Mouse (Mus musculus) C2C12 (cell line): ENCODE data around the gene Csad. TPM values are rescaled to one million over a fixed set of nuclear protein-coding genes. Genes with fewer than 3 reads are reported as not detected.

Experiments
- H3K27me3 ChIP-seq: one replicate; pipeline ENCODE4 v1.6.1; 2011; ENCODE audit not compliant: control insufficient read depth, insufficient read depth, insufficient read length
- H3K36me3 ChIP-seq: one replicate; pipeline ENCODE4 v1.6.1; 2011; ENCODE audit not compliant: control insufficient read depth, insufficient read depth
- H3K4me3 ChIP-seq: one replicate; pipeline ENCODE4 v1.5.1; 2011; ENCODE audit warnings: mild to moderate bottlenecking, control low read depth; ENCODE audit not compliant: poor library complexity, insufficient read depth, severe bottlenecking
- H3K79me2 ChIP-seq: one replicate; pipeline ENCODE4 v1.6.1; 2011; ENCODE audit not compliant: control insufficient read depth, insufficient read depth
- H3K79me3 ChIP-seq: one replicate; pipeline ENCODE4 v1.6.1; 2011; ENCODE audit warnings: low read depth, control low read depth
- H3ac ChIP-seq: one replicate; pipeline ENCODE3; 2011; ENCODE audit warnings: low read depth; ENCODE audit not compliant: control insufficient read depth, insufficient read length
- CEBPB ChIP-seq: IDR thresholded peaks from one replicate; pipeline ENCODE4 v1.6.1; 2011; ENCODE audit warnings: low read depth, mild to moderate bottlenecking, control low read depth, moderate library complexity
- CTCF ChIP-seq: IDR thresholded peaks from one replicate; pipeline ENCODE4 v1.5.1; 2011; ENCODE audit not compliant: control insufficient read depth, insufficient read depth, insufficient read length
- FOSL1 ChIP-seq: IDR thresholded peaks from one replicate; pipeline ENCODE4 v1.8.0; 2011; ENCODE audit warnings: mild to moderate bottlenecking, low read length; ENCODE audit not compliant: poor library complexity, insufficient read depth, severe bottlenecking
- MAX ChIP-seq: IDR thresholded peaks from one replicate; pipeline ENCODE4 v1.6.1; 2011; ENCODE audit warnings: mild to moderate bottlenecking, control low read depth
- MYOD1 ChIP-seq: IDR thresholded peaks from one replicate; pipeline ENCODE4 v1.6.1; 2011; ENCODE audit warnings: low read depth; ENCODE audit not compliant: control insufficient read depth, insufficient read length
- MYOG ChIP-seq: IDR thresholded peaks from one replicate; pipeline ENCODE4 v1.6.1; 2011; ENCODE audit not compliant: control insufficient read depth, insufficient read length; ENCODE audit errors: extremely low read depth
- USF1 ChIP-seq: IDR thresholded peaks from one replicate; pipeline ENCODE4 v1.6.1; 2011; ENCODE audit warnings: low read depth, mild to moderate bottlenecking, control low read depth, moderate library complexity
- long read RNA-seq, 2 experiments: library from polyadenylated mRNA; unstranded; transcript quantifications; one replicate each; pipeline ENCODE4 v2.0.0; 2019 to 2020
- polyA plus RNA-seq: library from polyadenylated mRNA; unstranded; fragments of >200 nt; fragmentation: generic; extraction: Trizol; gene quantifications from one replicate; pipeline ENCODE4 v1.2.1, GENCODE M21; 2012; ENCODE audit warnings: missing spikeins

Gene Csad
- 26.4 TPM for polyA plus RNA-seq
- long read RNA-seq, experiment 1, partial matches to known transcripts = 4 of 31 reads
- long read RNA-seq, experiment 1, other reads (novel, unspliced or antisense) = 27 of 31 reads
- long read RNA-seq, experiment 2, partial matches to known transcripts = 7 of 98 reads
- long read RNA-seq, experiment 2, other reads (novel, unspliced or antisense) = 91 of 98 reads

DNA sequence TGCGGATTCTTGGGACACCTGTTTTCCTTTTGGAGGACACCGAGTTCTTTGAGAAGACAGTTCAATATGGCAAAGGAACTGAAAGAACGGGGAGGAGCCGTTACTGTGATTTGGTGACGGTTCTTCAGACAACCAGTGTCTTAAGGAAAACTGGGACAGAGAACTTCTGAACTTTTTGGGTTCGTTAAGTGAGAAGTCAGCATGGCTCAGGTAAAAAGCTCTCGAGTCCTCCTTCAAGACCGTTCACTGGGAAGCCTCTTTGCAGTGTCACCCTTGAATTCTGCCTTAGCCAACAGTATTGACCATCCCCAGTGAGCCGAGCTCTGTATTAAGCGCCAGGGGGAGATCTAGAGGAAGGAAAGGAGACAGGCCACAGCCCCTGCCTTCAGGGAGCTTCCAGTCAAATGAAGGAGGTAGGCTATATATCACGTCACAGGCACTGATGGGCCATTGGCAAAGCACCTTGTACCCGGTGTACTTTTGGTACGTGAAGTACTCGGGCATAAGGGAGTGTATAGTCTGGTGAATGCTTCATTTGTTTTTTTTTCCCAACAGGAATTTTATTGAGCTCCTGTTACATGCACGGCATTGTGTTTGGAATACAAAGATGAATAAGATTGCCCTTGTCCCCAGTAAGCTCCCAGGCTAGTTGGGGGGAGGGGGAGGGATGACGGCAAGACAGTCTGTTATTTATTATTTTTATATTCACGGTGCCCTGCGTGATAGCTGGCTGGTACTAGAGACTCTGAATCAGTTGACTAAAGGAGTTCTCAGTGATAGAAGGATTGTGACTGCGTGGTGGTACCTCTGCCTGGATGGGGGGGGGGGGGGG, at the start of gene Csad:
TSS of gene Csad (minus strand) at position 51 of the 832 bp plus-strand sequence.
- Histone ChIP-seq H3K27me3 (no peaks in the 10 kb centered on the region), H3ac (peak within 1 kb of the TSS; percentile 84), H3K79me3 (peaks cover 31% of the 10 kb centered on the region), H3K79me2 (peaks cover 50% of the 10 kb centered on the region), H3K36me3 (peaks cover 52% of the 10 kb centered on the region), H3K4me3 (peak within 1 kb of the TSS; percentile 75)
- TF ChIP-seq USF1 (no peak), MAX (no peak), CTCF (no peak), FOSL1 (no peak), CEBPB (no peak), MYOG (no peak), MYOD1 (no peak)

DNA sequence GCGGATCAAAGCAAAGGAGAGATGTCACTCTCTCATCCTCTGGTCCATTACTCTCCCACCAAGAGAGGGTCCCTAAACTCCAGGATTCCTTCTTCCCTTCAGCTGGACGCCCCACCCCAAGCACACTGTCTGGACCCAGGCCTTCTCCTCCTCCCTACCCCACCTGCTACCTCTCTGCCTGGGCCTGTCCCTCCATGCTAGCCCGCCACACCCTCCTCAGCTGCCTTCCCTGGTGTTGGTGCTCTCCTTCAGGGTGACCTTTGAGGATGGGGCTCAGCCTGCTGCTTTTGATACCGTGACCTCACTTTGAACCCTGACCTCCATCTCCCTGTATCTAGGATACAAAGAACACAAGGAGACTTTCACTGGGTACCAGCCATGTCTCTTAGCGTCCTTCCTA, 46.0 kb upstream of the Csad start:
- H3K4me3 ChIP-seq = no peak overlapping the region
- peaks cover 40% of the 10 kb centered on the region for H3K36me3 ChIP-seq
- H3K27me3 ChIP-seq = no peaks in the 10 kb centered on the region
- no peak overlapping the region for H3ac ChIP-seq
- TF ChIP-seq CEBPB (no peak), MYOG (no peak), USF1 (no peak), FOSL1 (no peak), MAX (no peak), MYOD1 (no peak), CTCF (no peak)
- H3K79me2 ChIP-seq = peaks cover 47% of the 10 kb centered on the region
- H3K79me3 ChIP-seq = peaks cover 7% of the 10 kb centered on the region

DNA sequence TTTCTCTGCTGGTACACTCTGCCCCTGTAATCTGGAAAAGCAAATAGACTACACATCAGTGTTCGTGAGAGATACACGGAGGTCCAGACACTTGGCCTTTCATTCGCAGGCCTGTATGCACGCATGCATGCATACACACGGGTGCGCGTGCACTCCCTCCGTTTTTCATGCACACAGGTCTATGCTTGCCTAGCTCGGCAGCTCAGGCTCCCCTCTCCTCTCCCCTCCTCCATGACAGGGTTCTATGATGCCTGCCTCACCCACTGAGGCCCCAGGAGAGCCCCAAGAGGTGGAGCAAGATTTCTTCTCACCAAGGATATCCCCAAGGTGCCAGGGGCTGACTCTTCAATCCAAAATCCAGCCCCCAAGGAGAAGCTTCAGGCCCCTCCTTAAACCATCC, 45.4 kb upstream of the Csad start:
- no peak overlapping the region for H3K4me3 ChIP-seq

DNA sequence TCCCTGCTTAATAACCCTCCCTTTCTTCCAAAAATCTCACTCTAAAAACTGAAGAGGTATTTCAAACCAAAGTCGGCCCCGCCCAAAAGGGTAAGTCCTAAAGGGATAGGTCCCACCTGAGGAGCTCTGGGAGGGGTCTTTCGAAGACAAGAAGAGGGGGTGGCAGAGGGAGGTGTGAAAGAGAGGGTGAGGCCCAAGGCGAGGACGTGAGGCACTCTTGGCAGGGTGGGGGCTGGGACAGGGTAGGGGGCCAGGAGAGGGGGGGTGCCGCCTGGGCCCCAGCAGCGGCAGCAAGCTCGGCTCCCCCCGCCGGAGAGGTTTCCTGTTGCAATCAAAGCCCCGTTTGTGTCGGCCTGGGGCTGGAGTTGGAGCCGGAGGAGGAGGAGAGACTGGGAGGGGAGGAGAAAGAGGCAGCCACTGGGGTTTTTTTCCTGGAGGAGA, 44.7 kb upstream of the Csad start:
- no peak overlapping the region for H3ac ChIP-seq
- peaks cover 50% of the 10 kb centered on the region for H3K79me2 ChIP-seq
- no peaks in the 10 kb centered on the region for H3K27me3 ChIP-seq
- no peak overlapping the region for H3K4me3 ChIP-seq
- peaks cover 40% of the 10 kb centered on the region for H3K36me3 ChIP-seq
- TF ChIP-seq CTCF (no peak), CEBPB (no peak), MYOD1 (no peak), MAX (no peak), MYOG (no peak), USF1 (no peak), FOSL1 (no peak)
- H3K79me3 ChIP-seq = peaks cover 12% of the 10 kb centered on the region

More for the DNA sequence above, 45.4 kb upstream of the Csad start:
- Histone ChIP-seq H3K79me2 (peaks cover 47% of the 10 kb centered on the region), H3K27me3 (no peaks in the 10 kb centered on the region), H3K36me3 (peaks cover 40% of the 10 kb centered on the region), H3ac (no peak overlapping the region), H3K79me3 (peaks cover 9% of the 10 kb centered on the region)
- TF ChIP-seq MYOD1 (no peak), MAX (no peak), CTCF (no peak), CEBPB (no peak), FOSL1 (no peak), USF1 (no peak), MYOG (no peak)

DNA sequence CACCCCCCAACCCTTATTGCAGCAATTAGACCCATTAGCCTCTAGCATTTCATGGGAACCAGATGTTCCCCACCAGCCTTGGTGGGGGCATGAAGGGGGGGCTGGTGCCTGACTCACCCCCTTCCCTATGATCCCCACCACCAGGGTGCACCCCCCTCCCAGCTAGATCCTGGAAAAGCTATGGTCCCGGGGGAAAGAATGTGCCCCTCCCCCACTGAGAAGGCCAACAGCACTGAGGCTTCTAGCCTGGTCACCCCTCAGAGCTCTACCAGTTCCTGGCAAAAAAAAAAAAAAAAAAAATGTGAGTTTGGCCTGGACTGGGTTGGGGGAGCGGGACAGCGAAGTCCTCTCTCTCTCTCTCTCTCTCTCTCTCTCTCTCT, 44.3 kb upstream of the Csad start:
- Histone ChIP-seq H3K36me3 (peaks cover 40% of the 10 kb centered on the region), H3ac (no peak overlapping the region), H3K27me3 (no peaks in the 10 kb centered on the region), H3K79me2 (peaks cover 53% of the 10 kb centered on the region), H3K4me3 (no peak overlapping the region), H3K79me3 (peaks cover 15% of the 10 kb centered on the region)
- TF ChIP-seq MAX = no peak
- TF ChIP-seq USF1 = no peak
- no peak for TF ChIP-seq MYOG
- TF ChIP-seq MYOD1 = no peak
- TF ChIP-seq CEBPB = no peak
- no peak for TF ChIP-seq FOSL1
- no peak for TF ChIP-seq CTCF
